Mouse (Mus musculus) stomach, embryonic 15.5 days (tissue): ENCODE results near the gene Gm16181. TPM values are rescaled to one million over a fixed set of nuclear protein-coding genes. Genes with fewer than 3 reads are reported as not detected.
A peak's percentile ranks its signal among the peaks of the same experiment; 100 is the strongest.

Experiments
- ATAC-seq: fragments of 200-750 bp; cut with Nextera tagmentation; 2 replicates; pipeline ENCODE4 v1.8.0; 2017; ENCODE audit warnings: low read depth, moderate number of reproducible peaks, moderate TSS enrichment; ENCODE audit not compliant: insufficient read depth, low FRiP score
- H3K27ac ChIP-seq: fragments of 300-500 bp; sonication (generic); 2 replicates; pipeline ENCODE4 v1.5.1; 2015; ENCODE audit warnings: mild to moderate bottlenecking, inconsistent platforms
- H3K27me3 ChIP-seq: fragments of 300-500 bp; sonication (generic); replicated peaks from 2 replicates; pipeline ENCODE4 v1.6.1; 2015; ENCODE audit warnings: inconsistent platforms
- H3K36me3 ChIP-seq: fragments of 300-500 bp; sonication (generic); 2 replicates; pipeline ENCODE4 v1.6.1; 2015; ENCODE audit warnings: inconsistent platforms
- H3K4me1 ChIP-seq: fragments of 300-500 bp; sonication (generic); 2 replicates; pipeline ENCODE4 v1.6.1; 2015; ENCODE audit warnings: inconsistent platforms
- H3K4me2 ChIP-seq: fragments of 300-500 bp; sonication (generic); 2 replicates; pipeline ENCODE4 v1.6.1; 2015; ENCODE audit warnings: mild to moderate bottlenecking, inconsistent platforms
- H3K4me3 ChIP-seq: fragments of 300-500 bp; sonication (generic); replicated peaks from 2 replicates; pipeline ENCODE4 v1.5.1; 2015; ENCODE audit warnings: inconsistent platforms
- H3K9ac ChIP-seq: fragments of 300-500 bp; sonication (generic); 2 replicates; pipeline ENCODE4 v1.6.1; 2015; ENCODE audit warnings: inconsistent platforms
- H3K9me3 ChIP-seq: fragments of 300-500 bp; sonication (generic); 2 replicates; pipeline ENCODE4 v1.6.1; 2016; ENCODE audit warnings: inconsistent platforms
- WGBS: fragments of 180-500 bp; shearing (Covaris S2); methylation state at CpG from one replicate; pipeline ENCODE4 v1.1.7; 2015; 5-methylcytosine and 5-hydroxymethylcytosine counted together
- microRNA-seq: library from miRNA; unstranded; fragments of <30 nt; microRNA quantifications from one replicate; pipeline ENCODE4, GENCODE M21; 2016
- polyA plus RNA-seq: library from polyadenylated mRNA; unstranded; fragments of >200 nt; fragmentation: Nextera tagmentation; extraction: Ambion mirVana; gene quantifications from 2 replicates; pipeline ENCODE4 v1.2.1, GENCODE M21; 2015

Gene Gm16181
- polyA plus RNA-seq, 1 experiment from 2014 or later = 0.86 TPM

DNA sequence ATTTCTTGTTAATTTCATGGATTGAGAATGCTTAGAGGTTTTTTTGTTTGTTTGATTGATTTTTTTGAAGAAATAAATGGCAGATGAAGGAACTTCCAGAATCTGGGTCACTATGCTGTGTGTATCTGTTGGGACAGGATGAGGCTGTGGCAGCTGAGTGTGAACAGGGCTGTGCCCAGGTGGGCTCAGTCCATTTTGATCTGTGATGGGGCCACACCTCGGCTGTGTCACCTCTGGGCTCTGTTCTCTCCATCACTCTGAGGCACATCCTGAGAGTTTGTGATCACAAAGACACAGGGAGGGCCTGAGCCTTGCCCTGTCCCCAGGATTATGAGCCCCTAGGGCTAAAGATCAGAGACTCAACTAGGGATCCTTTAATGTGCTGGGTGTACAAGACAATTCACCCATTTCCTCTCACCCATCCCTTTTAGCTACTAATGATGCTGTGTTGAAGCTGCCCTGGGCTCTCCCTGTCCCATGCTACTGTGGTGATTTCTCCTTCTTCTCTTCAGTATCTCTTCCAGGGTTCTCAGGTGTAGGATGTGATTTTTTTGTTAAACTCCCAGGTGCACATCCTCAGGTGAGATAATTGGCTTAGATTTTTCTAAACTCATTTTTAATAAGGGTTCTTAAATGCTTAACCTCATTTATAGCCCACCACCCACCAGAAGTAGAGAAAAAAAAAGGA, 46.9 kb downstream of the Gm16181 start:
- H3K9ac ChIP-seq = no peak overlapping the region
- H3K27me3 ChIP-seq = 0 out of 2 replicates have a peak, but pooled peaks cover 3% of the 10 kb centered on the region
- no peak overlapping the region for H3K27ac ChIP-seq
- no peak for ATAC-seq
- 58% methylated on average over 1 of the region's 1 CpGs for WGBS
- H3K36me3 ChIP-seq = no peaks in the 10 kb centered on the region
- no peaks in the 10 kb centered on the region for H3K4me1 ChIP-seq
- no peak overlapping the region for H3K4me2 ChIP-seq
- H3K9me3 ChIP-seq = no peaks in the 10 kb centered on the region
- H3K4me3 ChIP-seq = no peak overlapping the region

DNA sequence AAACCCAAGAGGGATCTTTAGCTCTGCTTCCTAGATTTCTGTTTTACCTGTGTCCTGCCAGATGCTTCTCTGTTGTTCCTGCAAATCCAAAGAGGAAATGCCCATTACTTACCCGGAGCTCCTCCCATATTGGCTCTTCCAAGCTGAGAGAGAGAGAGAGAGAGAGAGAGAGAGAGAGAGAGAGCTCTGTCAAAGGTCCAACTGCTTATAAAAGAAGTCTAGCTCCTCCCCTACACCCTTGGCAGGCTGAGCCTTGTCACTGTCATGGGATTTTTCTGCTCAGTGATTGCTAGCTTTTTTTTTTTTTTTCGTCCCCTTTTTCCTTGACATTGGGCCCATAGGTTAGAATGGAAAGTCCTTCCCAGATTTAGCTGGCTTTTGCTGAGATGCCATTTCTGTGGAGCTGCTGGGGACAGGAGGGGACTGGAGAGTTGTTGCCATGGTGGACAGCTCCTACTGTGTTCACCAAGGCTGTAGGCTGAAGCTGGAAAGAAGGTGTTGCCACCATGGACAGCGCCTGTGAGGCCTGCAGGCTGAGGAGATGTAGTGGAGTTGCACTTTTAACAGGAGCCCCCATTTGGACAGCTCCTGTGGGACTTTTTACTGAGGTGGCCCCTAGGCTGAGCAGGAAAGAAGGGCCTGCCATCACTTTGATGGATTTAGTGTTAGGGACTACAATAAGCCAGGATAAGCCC, 49.2 kb downstream of the Gm16181 start:
- H3K4me2 ChIP-seq = no peak overlapping the region
- WGBS = 29% methylated on average over 3 of the region's 3 CpGs
- ATAC-seq = no peak

DNA sequence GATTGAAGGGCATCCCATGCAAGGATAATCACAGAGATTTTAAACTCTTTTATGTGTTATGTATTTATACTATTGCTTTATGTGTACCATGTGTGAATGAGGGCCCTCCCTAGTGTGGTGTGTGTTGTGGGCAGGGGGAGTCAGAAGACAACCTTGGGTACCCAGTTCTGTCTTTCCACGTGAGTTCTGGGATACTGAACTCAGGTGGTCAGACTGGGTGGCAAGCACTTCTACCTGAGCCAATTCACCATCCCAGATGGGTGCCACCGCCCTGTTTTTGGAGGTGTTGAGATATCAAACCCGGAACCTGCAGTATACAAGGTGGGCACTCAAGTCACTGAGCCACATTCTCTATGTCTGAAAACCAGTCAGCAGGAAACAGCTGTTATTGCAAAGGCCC, 51.6 kb downstream of the Gm16181 start:
- WGBS = 62% methylated on average over 3 of the region's 3 CpGs
- H3K36me3 ChIP-seq = no peaks in the 10 kb centered on the region
- no peak overlapping the region for H3K9ac ChIP-seq
- peaks cover 21% of the 10 kb centered on the region for H3K27me3 ChIP-seq
- H3K4me1 ChIP-seq = no peaks in the 10 kb centered on the region
- no peak overlapping the region for H3K4me2 ChIP-seq
- H3K27ac ChIP-seq = no peak overlapping the region
- ATAC-seq = no peak
- H3K4me3 ChIP-seq = no peak overlapping the region
- H3K9me3 ChIP-seq = no peaks in the 10 kb centered on the region

More for the DNA sequence above, 49.2 kb downstream of the Gm16181 start:
- Histone ChIP-seq H3K27ac (no peak overlapping the region), H3K4me1 (no peaks in the 10 kb centered on the region), H3K36me3 (no peaks in the 10 kb centered on the region), H3K9me3 (no peaks in the 10 kb centered on the region), H3K9ac (no peak overlapping the region), H3K4me3 (no peak overlapping the region), H3K27me3 (no peaks in the 10 kb centered on the region)

Small RNA genes lying within 50 kb of the gene (microRNA-seq; reads per million reads assigned to microRNA genes)
- gene Mir6973a = not detected
- not detected for gene Mir6974
- gene Mir6975 = 2.5 reads per million, percentile 7 among the genes with 10 or more reads in this experiment
- not detected for gene Mir8094

Other genes starting within 250 kb of the Gm16181 start
- 9.9 and 12.1 TPM in 2 replicates for gene Hspa1a, start 248.7 kb upstream of the Gm16181 start, polyA plus RNA-seq
- 0.49 and 0.89 TPM in 2 replicates for gene Hspa1l, start 248.1 kb upstream of the Gm16181 start, polyA plus RNA-seq
- gene Lsm2, start 239.0 kb upstream of the Gm16181 start, polyA plus RNA-seq = 175 and 182 TPM in 2 replicates
- 119 and 124 TPM in 2 replicates for gene Vars, start 219.8 kb upstream of the Gm16181 start, polyA plus RNA-seq
- gene Vwa7, start 204.3 kb upstream of the Gm16181 start, polyA plus RNA-seq = 0.31 TPM in 2 replicates
- gene Sapcd1, start 192.8 kb upstream of the Gm16181 start, polyA plus RNA-seq = 13.2 and 14.8 TPM in 2 replicates
- gene Msh5, start 174.1 kb upstream of the Gm16181 start, polyA plus RNA-seq = 3.8 and 4.8 TPM in 2 replicates
- 361 and 363 TPM in 2 replicates for gene Clic1, start 170.9 kb upstream of the Gm16181 start, polyA plus RNA-seq
- gene Ddah2, start 161.8 kb upstream of the Gm16181 start, polyA plus RNA-seq = 210 and 216 TPM in 2 replicates
- 6.2 and 17.2 TPM in 2 replicates for gene Ly6g6c, start 155.4 kb upstream of the Gm16181 start, polyA plus RNA-seq
- gene Mpig6b, start 154.7 kb upstream of the Gm16181 start, polyA plus RNA-seq = 0.44 and 0.73 TPM in 2 replicates
- gene Ly6g6e, start 143.9 kb upstream of the Gm16181 start, polyA plus RNA-seq = 9.4 and 16.8 TPM in 2 replicates
- gene Ly6g6d, start 142.8 kb upstream of the Gm16181 start, polyA plus RNA-seq = 3.6 and 4.4 TPM in 2 replicates
- 0.15 and 0.41 TPM in 2 replicates for gene Ly6g6f, start 135.2 kb upstream of the Gm16181 start, polyA plus RNA-seq
- 92.0 and 97.8 TPM in 2 replicates for gene Abhd16a, start 131.6 kb upstream of the Gm16181 start, polyA plus RNA-seq
- not detected in 2 replicates for gene Ly6g5c, start 112.6 kb upstream of the Gm16181 start, polyA plus RNA-seq
- gene Ly6g5b, start 105.4 kb upstream of the Gm16181 start, polyA plus RNA-seq = 0.69 and 0.85 TPM in 2 replicates
- 17.4 and 19.1 TPM in 2 replicates for gene Gpank1, start 99.4 kb upstream of the Gm16181 start, polyA plus RNA-seq
- 251 and 262 TPM in 2 replicates for gene Csnk2b, start 98.8 kb upstream of the Gm16181 start, polyA plus RNA-seq
- 11.9 and 12.2 TPM in 2 replicates for gene D17H6S53E, start 94.5 kb upstream of the Gm16181 start, polyA plus RNA-seq
- gene Apom, start 88.8 kb upstream of the Gm16181 start, polyA plus RNA-seq = 21.2 and 47.5 TPM in 2 replicates
- gene Bag6, start 85.7 kb upstream of the Gm16181 start, polyA plus RNA-seq = 42.2 and 48.0 TPM in 2 replicates
- 148 and 172 TPM in 2 replicates for gene Prrc2a, start 55.9 kb upstream of the Gm16181 start, polyA plus RNA-seq
- gene Aif1, start 44.8 kb upstream of the Gm16181 start, polyA plus RNA-seq = 18.7 and 21.9 TPM in 2 replicates
- 23.7 and 25.1 TPM in 2 replicates for gene Lst1, start 32.4 kb upstream of the Gm16181 start, polyA plus RNA-seq
- 3.7 and 5.5 TPM in 2 replicates for gene Ltb, start 26.4 kb upstream of the Gm16181 start, polyA plus RNA-seq
- gene Tnf, start 18.8 kb upstream of the Gm16181 start, polyA plus RNA-seq = 0.18 and 0.28 TPM in 2 replicates
- 0.77 and 0.83 TPM in 2 replicates for gene Lta, start 15.5 kb upstream of the Gm16181 start, polyA plus RNA-seq
- gene Atp6v1g2, start 12.8 kb downstream of the Gm16181 start, polyA plus RNA-seq = 5.1 and 5.9 TPM in 2 replicates
- gene Nfkbil1, start 15.0 kb downstream of the Gm16181 start, polyA plus RNA-seq = 12.5 and 14.1 TPM in 2 replicates
- 361 and 392 TPM in 2 replicates for gene Ddx39b, start 20.9 kb downstream of the Gm16181 start, polyA plus RNA-seq
- 135 and 148 TPM in 2 replicates for gene H2-D1, start 41.9 kb downstream of the Gm16181 start, polyA plus RNA-seq
- 0.92 and 1.4 TPM in 2 replicates for gene H2-Q1, start 99.6 kb downstream of the Gm16181 start, polyA plus RNA-seq
- gene H2-Q2, start 121.4 kb downstream of the Gm16181 start, polyA plus RNA-seq = 15.1 and 21.0 TPM in 2 replicates
- 4.8 and 4.9 TPM in 2 replicates for gene H2-Q4, start 158.8 kb downstream of the Gm16181 start, polyA plus RNA-seq
- gene H2-Q6, start 204.0 kb downstream of the Gm16181 start, polyA plus RNA-seq = 1.3 and 1.7 TPM in 2 replicates
- 4.8 and 5.6 TPM in 2 replicates for gene H2-Q7, start 218.3 kb downstream of the Gm16181 start, polyA plus RNA-seq
- 16.3 and 29.3 TPM in 2 replicates for gene H2-Q10, start 249.3 kb downstream of the Gm16181 start, polyA plus RNA-seq